Mouse (Mus musculus) kidney, embryonic 14.5 days (tissue): ENCODE data around the gene Prune2. TPM values are rescaled to one million over a fixed set of nuclear protein-coding genes. Genes with fewer than 3 reads are reported as not detected.
A peak's percentile ranks its signal among the peaks of the same experiment; 100 is the strongest.

Source experiments
- ATAC-seq: fragments of 200-750 bp; cut with Nextera tagmentation; 2 replicates; pipeline ENCODE4 v1.8.0; 2017; ENCODE audit warnings: moderate number of reproducible peaks, mild to moderate bottlenecking, moderate TSS enrichment, moderate library complexity; ENCODE audit not compliant: low FRiP score, low TSS enrichment
- H3K27ac ChIP-seq: fragments of 300-500 bp; sonication (generic); 2 replicates; pipeline ENCODE4 v1.5.1; 2014; ENCODE audit warnings: low read depth, mild to moderate bottlenecking, low read length, moderate library complexity, mixed read lengths
- H3K27me3 ChIP-seq: fragments of 300-500 bp; sonication (generic); 2 replicates; pipeline ENCODE4 v1.6.1; 2014; ENCODE audit warnings: mild to moderate bottlenecking, low read length; ENCODE audit not compliant: control insufficient read depth, insufficient read depth
- H3K36me3 ChIP-seq: fragments of 300-500 bp; sonication (generic); 2 replicates; pipeline ENCODE4 v1.6.1; 2014; ENCODE audit warnings: low read length, mixed read lengths; ENCODE audit not compliant: control insufficient read depth, insufficient read depth
- H3K4me1 ChIP-seq: fragments of 300-500 bp; sonication (generic); 2 replicates; pipeline ENCODE4 v1.6.1; 2014; ENCODE audit warnings: low read length, mixed read lengths; ENCODE audit not compliant: control insufficient read depth, insufficient read depth
- H3K4me2 ChIP-seq: fragments of 300-500 bp; sonication (generic); replicated peaks from 2 replicates; pipeline ENCODE4 v1.6.1; 2014; ENCODE audit warnings: low read depth, mild to moderate bottlenecking, low read length
- H3K4me3 ChIP-seq: fragments of 300-500 bp; sonication (generic); 2 replicates; pipeline ENCODE4 v1.5.1; 2014; ENCODE audit warnings: mild to moderate bottlenecking, low read length
- H3K9ac ChIP-seq: fragments of 300-500 bp; sonication (generic); 2 replicates; pipeline ENCODE4 v1.6.1; 2014; ENCODE audit warnings: low read depth, mild to moderate bottlenecking, low read length, moderate library complexity
- H3K9me3 ChIP-seq: fragments of 300-500 bp; sonication (generic); 2 replicates; pipeline ENCODE4 v1.6.1; 2016; ENCODE audit warnings: low read length; ENCODE audit not compliant: control insufficient read depth
- WGBS: fragments of 180-500 bp; shearing (Covaris S2); extraction: QIAGEN DNeasy Blood & Tissue Kit; methylation state at CpG from one replicate; pipeline ENCODE4 v1.1.7; 2014; 5-methylcytosine and 5-hydroxymethylcytosine counted together
- polyA plus RNA-seq: library from polyadenylated mRNA; unstranded; fragments of >200 nt; fragmentation: Nextera tagmentation; extraction: Ambion mirVana; gene quantifications from 2 replicates; pipeline ENCODE4 v1.2.1, GENCODE M21; 2014

Prune2 gene
- polyA plus RNA-seq, 1 experiment from 2014 or later: 2.2 TPM

- H3K4me1 ChIP-seq: no peaks in the 10 kb centered on the region
- H3K27me3 ChIP-seq: no peaks in the 10 kb centered on the region
- no peak for ATAC-seq
- H3K36me3 ChIP-seq: no peaks in the 10 kb centered on the region
- no peak overlapping the region for H3K9ac ChIP-seq
- no peak overlapping the region for H3K4me2 ChIP-seq
- H3K4me3 ChIP-seq: no peak overlapping the region
- 91% methylated on average over 5 of the region's 5 CpGs for WGBS
- H3K27ac ChIP-seq: no peak overlapping the region
- no peaks in the 10 kb centered on the region for H3K9me3 ChIP-seq
Measured at GRCm38 (mm10) chr19:17071205-17071604, 115.3 kb downstream of the Prune2 start.

DNA sequence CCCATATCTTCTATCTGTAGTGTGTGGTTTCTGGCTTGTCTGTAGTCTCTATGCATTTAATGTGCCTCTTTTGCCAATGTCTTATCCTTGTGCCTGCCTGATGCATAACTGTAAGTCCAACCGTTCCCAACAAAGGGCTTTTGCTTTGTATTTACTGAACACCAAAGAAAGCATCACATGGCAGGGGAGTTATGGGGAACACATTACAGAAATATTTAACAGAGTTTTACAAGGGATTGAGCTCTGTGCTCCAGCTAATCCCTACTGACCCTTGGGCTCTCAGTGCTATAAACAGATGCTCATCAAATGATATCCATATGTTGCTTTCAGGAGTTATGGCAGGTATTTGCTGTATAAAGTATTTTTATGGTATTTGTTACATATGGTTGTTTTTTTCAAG, 116.3 kb downstream of the Prune2 start:
- Histone ChIP-seq H3K9ac (no peak overlapping the region), H3K27ac (no peak overlapping the region), H3K4me3 (no peak overlapping the region), H3K27me3 (no peaks in the 10 kb centered on the region), H3K36me3 (no peaks in the 10 kb centered on the region), H3K9me3 (no peaks in the 10 kb centered on the region), H3K4me1 (no peaks in the 10 kb centered on the region), H3K4me2 (no peak overlapping the region)
- ATAC-seq: no peak
- WGBS: 92% methylated on average over 1 of the region's 1 CpGs

DNA sequence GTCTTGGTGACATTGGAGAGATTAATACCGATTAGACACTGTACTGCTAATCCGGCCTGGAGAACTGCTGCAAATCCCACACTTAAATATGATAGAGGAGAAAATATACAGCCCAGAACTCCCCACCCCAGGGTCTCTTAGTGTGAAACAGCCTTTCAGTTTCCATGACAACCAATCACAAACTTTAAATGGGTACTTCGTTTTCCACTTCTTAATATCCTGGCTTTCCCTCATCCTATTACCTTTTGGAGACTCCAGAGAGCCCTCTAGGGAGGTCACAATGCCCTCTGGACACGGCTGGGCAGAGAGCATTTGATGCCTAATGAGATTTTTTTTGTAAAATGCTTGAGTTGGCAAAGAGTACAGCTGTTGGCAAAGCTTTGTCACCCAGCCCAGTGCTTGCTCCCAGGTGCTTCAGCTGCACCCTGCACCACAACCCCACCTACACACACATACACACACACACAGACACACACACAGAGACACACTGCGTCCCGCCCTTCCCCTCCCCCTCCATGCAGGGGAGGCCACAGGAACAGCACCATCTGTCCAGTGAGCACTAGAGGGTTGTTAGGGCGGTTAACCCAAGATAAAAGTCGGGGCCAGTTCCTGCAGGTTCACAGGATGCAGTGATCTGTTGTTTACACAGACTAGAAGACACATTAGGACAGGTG, 122.9 kb downstream of the Prune2 start:
- Histone ChIP-seq H3K9ac (no peak overlapping the region), H3K9me3 (no peaks in the 10 kb centered on the region)

DNA sequence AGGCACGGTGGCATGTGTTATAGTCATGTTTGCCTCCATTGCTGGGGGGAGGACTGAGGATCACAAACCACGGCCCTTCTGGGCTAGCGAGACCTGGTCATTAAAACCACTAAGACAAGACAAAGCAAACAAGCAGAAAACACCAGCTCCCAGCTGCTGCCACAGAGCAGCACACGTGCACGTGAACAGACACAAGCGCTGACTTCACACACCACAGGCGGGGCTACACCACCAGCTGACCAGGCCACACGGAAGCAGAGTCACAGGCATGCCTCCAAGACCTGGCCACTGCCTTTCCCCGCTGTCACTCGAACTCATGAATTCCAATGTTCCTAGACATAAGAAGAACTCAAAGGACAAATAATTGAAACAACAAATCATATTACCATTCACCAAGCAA, 125.5 kb downstream of the Prune2 start:
- no peaks in the 10 kb centered on the region for H3K27me3 ChIP-seq
- H3K9me3 ChIP-seq: no peaks in the 10 kb centered on the region
- H3K27ac ChIP-seq: no peak overlapping the region
- no peak overlapping the region for H3K4me3 ChIP-seq
- WGBS: 86% methylated on average over 10 of the region's 10 CpGs
- no peaks in the 10 kb centered on the region for H3K4me1 ChIP-seq
- no peak overlapping the region for H3K4me2 ChIP-seq
- H3K9ac ChIP-seq: no peak overlapping the region
- no peaks in the 10 kb centered on the region for H3K36me3 ChIP-seq
- ATAC-seq: no peak

More for the DNA sequence above, 122.9 kb downstream of the Prune2 start:
- 33% methylated on average over 8 of the region's 8 CpGs for WGBS
- H3K27ac ChIP-seq: no peak overlapping the region
- H3K4me1 ChIP-seq: no peaks in the 10 kb centered on the region
- peak; percentile 43; the same call in 1 of the 2 replicates for ATAC-seq
- H3K4me2 ChIP-seq: no peak overlapping the region
- no peaks in the 10 kb centered on the region for H3K36me3 ChIP-seq
- H3K4me3 ChIP-seq: no peak overlapping the region
- no peaks in the 10 kb centered on the region for H3K27me3 ChIP-seq

GRCm38 (mm10) chr19:17094067-17094466, 138.1 kb downstream of the Prune2 start:
- H3K9ac ChIP-seq: no peak overlapping the region
- no peak overlapping the region for H3K4me2 ChIP-seq
- no peak overlapping the region for H3K27ac ChIP-seq
- no peaks in the 10 kb centered on the region for H3K36me3 ChIP-seq
- H3K4me1 ChIP-seq: no peaks in the 10 kb centered on the region
- no peaks in the 10 kb centered on the region for H3K27me3 ChIP-seq
- no peaks in the 10 kb centered on the region for H3K9me3 ChIP-seq
- no peak overlapping the region for H3K4me3 ChIP-seq
- no peak for ATAC-seq
- 33% methylated on average over 8 of the region's 8 CpGs for WGBS

GRCm38 (mm10) chr19:17096338-17096737, 140.4 kb downstream of the Prune2 start:
- WGBS: 89% methylated on average over 2 of the region's 2 CpGs
- no peaks in the 10 kb centered on the region for H3K27me3 ChIP-seq
- ATAC-seq: no peak

GRCm38 (mm10) chr19:17097210-17097609, 141.3 kb downstream of the Prune2 start:
- no peaks in the 10 kb centered on the region for H3K4me1 ChIP-seq
- no peak overlapping the region for H3K9ac ChIP-seq
- no peaks in the 10 kb centered on the region for H3K36me3 ChIP-seq
- no peaks in the 10 kb centered on the region for H3K27me3 ChIP-seq
- no peak overlapping the region for H3K4me2 ChIP-seq
- 77% methylated on average over 6 of the region's 6 CpGs for WGBS
- no peak for ATAC-seq
- H3K27ac ChIP-seq: no peak overlapping the region
- no peaks in the 10 kb centered on the region for H3K9me3 ChIP-seq
- no peak overlapping the region for H3K4me3 ChIP-seq

More at GRCm38 (mm10) chr19:17096338-17096737, 140.4 kb downstream of the Prune2 start:
- H3K36me3 ChIP-seq: no peaks in the 10 kb centered on the region
- H3K9me3 ChIP-seq: no peaks in the 10 kb centered on the region
- H3K4me1 ChIP-seq: no peaks in the 10 kb centered on the region
- no peak overlapping the region for H3K27ac ChIP-seq
- no peak overlapping the region for H3K4me2 ChIP-seq
- no peak overlapping the region for H3K4me3 ChIP-seq
- no peak overlapping the region for H3K9ac ChIP-seq

- WGBS: 53% methylated on average over 8 of the region's 8 CpGs
Measured at GRCm38 (mm10) chr19:17108782-17109181, 152.9 kb downstream of the Prune2 start.

DNA sequence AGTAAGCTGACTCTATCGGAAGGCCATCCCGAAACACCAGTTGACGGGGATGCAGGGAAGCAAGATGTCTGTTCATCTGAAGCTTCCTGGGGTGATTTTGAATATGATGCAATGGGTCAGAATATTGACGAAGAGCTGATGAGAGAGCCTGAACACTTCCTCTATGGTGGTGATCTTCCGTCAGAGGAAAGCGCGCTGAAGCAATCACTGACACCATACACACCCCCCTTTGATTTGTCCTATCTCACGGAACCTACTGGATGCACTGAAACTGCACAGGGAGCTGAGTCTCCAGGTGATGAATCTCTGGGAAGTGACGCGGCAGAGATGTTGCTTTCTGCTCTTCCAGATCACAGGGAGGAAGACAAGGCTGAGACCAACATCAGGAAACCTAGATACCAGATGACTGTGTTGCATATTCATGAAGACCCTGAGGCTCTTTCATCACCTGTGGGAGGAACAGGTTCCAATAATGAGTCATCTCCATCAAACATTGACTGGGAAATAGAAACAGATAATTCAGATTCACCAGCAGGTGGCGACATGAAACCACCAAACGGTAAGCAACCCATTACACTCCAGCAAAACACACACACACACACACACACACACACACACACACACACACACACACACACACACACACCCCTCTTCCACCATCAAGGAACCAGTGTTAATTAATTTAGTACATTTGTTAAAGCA, 168.3 kb downstream of the Prune2 start:
- no peak overlapping the region for H3K4me3 ChIP-seq
- 64% methylated on average over 12 of the region's 12 CpGs for WGBS
- no peak overlapping the region for H3K4me2 ChIP-seq
- no peak overlapping the region for H3K9ac ChIP-seq
- H3K27ac ChIP-seq: no peak overlapping the region
- no peaks in the 10 kb centered on the region for H3K4me1 ChIP-seq
- H3K36me3 ChIP-seq: no peaks in the 10 kb centered on the region
- no peak for ATAC-seq
- H3K9me3 ChIP-seq: no peaks in the 10 kb centered on the region
- H3K27me3 ChIP-seq: no peaks in the 10 kb centered on the region

More at GRCm38 (mm10) chr19:17108782-17109181, 152.9 kb downstream of the Prune2 start:
- H3K27ac ChIP-seq: no peak overlapping the region
- H3K9me3 ChIP-seq: no peaks in the 10 kb centered on the region
- H3K4me2 ChIP-seq: no peak overlapping the region
- no peaks in the 10 kb centered on the region for H3K4me1 ChIP-seq
- no peaks in the 10 kb centered on the region for H3K36me3 ChIP-seq
- no peak overlapping the region for H3K4me3 ChIP-seq
- ATAC-seq: no peak
- H3K27me3 ChIP-seq: no peaks in the 10 kb centered on the region
- H3K9ac ChIP-seq: no peak overlapping the region
